Mouse (Mus musculus) liver, embryonic 11.5 days (tissue): ENCODE measurements around the gene Rcbtb2. TPM values are rescaled to one million over a fixed set of nuclear protein-coding genes. Genes with fewer than 3 reads are reported as not detected.

Experiments
- ATAC-seq: fragments of 200-750 bp; cut with Nextera tagmentation; replicated peaks from 2 replicates; pipeline ENCODE4 v1.8.0; 2017; ENCODE audit warnings: moderate number of reproducible peaks, mild to moderate bottlenecking, moderate TSS enrichment, moderate library complexity; ENCODE audit not compliant: low FRiP score
- DNase-seq: peaks from one replicate; pipeline ENCODE4 v3.0.0-alpha.2; 2017; ENCODE audit warnings: low spot score
- H3K27ac ChIP-seq: fragments of 300-500 bp; sonication (generic); 2 replicates; pipeline ENCODE4 v1.5.1; 2014; ENCODE audit warnings: mild to moderate bottlenecking, low read depth, low read length, control low read depth
- H3K27me3 ChIP-seq: fragments of 300-500 bp; sonication (generic); replicated peaks from 2 replicates; pipeline ENCODE4 v1.6.1; 2014; ENCODE audit warnings: low read length, mixed read lengths; ENCODE audit not compliant: control insufficient read depth, insufficient read depth
- H3K36me3 ChIP-seq: fragments of 300-500 bp; sonication (generic); 2 replicates; pipeline ENCODE4 v1.6.1; 2014; ENCODE audit warnings: mild to moderate bottlenecking, low read length, moderate library complexity, mixed read lengths; ENCODE audit not compliant: control insufficient read depth, insufficient read depth
- H3K4me1 ChIP-seq: fragments of 300-500 bp; sonication (generic); replicated peaks from 2 replicates; pipeline ENCODE4 v1.6.1; 2014; ENCODE audit warnings: low read length, mixed read lengths; ENCODE audit not compliant: control insufficient read depth, insufficient read depth
- H3K4me2 ChIP-seq: fragments of 300-500 bp; sonication (generic); 2 replicates; pipeline ENCODE4 v1.6.1; 2014; ENCODE audit warnings: mild to moderate bottlenecking, control low read depth, moderate library complexity
- H3K4me3 ChIP-seq: fragments of 300-500 bp; sonication (generic); 2 replicates; pipeline ENCODE4 v1.5.1; 2014; ENCODE audit warnings: low read depth, low read length, control low read depth
- H3K9ac ChIP-seq: fragments of 300-500 bp; sonication (generic); 2 replicates; pipeline ENCODE4 v1.6.1; 2014; ENCODE audit warnings: low read depth, low read length, control low read depth
- H3K9me3 ChIP-seq: fragments of 300-500 bp; sonication (generic); 2 replicates; pipeline ENCODE4 v1.6.1; 2016; ENCODE audit warnings: low read length, inconsistent platforms, mixed read lengths; ENCODE audit not compliant: control insufficient read depth
- WGBS: fragments of 180-500 bp; shearing (Covaris S2); extraction: QIAGEN DNeasy Blood & Tissue Kit; methylation state at CpG from one replicate; pipeline ENCODE4 v1.1.7; 2014; 5-methylcytosine and 5-hydroxymethylcytosine counted together
- polyA plus RNA-seq: library from polyadenylated mRNA; unstranded; fragments of >200 nt; fragmentation: Nextera tagmentation; extraction: Ambion mirVana; gene quantifications from 2 replicates; pipeline ENCODE4 v1.2.1, GENCODE M21; 2014

Gene Rcbtb2
- polyA plus RNA-seq, 1 experiment from 2014 or later: 56.3 TPM

DNA sequence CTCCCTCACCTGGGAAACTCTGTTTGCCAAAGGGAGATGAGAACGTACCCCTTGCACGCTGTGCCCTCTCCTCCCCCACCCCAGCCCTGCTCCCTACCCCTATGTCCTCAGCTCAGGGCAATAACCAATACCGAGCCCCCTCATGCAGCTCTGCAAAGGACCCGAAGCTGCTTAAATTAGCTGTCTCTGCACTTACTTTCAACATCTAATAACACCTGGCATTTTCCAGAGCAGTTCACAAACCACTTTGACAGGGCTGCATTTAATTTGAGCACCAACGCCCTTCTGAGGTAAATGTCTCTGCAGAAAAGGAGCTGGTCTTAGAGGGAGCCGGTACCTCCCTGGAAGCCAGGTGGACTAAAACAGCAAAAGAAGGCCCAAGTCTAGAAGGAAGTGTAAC lies 3.4 kb upstream of the Rcbtb2 start:
- no peak for ATAC-seq

DNA sequence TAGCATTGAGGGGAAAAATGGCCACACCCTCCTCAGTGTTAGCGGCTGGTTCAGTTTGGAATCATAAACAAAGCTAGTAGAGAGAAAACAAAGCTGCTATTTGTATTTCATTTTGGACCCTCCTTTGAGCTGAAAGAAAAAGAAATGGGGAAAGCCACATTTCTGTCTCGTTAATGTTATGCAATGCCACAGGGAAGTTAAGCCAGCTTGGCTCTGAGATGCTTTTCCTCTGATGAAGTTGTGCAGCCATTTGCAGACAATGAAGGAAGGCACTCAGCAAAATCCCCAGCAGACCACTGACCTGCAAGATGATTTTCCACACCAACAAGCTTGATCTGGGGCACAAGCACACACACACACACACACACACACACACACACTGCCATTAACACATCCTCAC lies 2.9 kb upstream of the Rcbtb2 start:
- H3K4me3 ChIP-seq: no peak overlapping the region
- no peak overlapping the region for H3K4me2 ChIP-seq
- ATAC-seq: no peak
- H3K27me3 ChIP-seq: no peaks in the 10 kb centered on the region
- no peak overlapping the region for H3K27ac ChIP-seq
- H3K9me3 ChIP-seq: no peaks in the 10 kb centered on the region
- WGBS: 44% methylated on average over 2 of the region's 2 CpGs
- peaks cover 25% of the 10 kb centered on the region for H3K4me1 ChIP-seq
- no peak for DNase-seq
- H3K9ac ChIP-seq: no peak overlapping the region
- H3K36me3 ChIP-seq: no peaks in the 10 kb centered on the region

More for the DNA sequence above, 3.4 kb upstream of the Rcbtb2 start:
- no peak overlapping the region for H3K27ac ChIP-seq
- H3K36me3 ChIP-seq: no peaks in the 10 kb centered on the region
- H3K4me1 ChIP-seq: peaks cover 24% of the 10 kb centered on the region
- no peak overlapping the region for H3K4me2 ChIP-seq
- 44% methylated on average over 6 of the region's 6 CpGs for WGBS
- no peak for DNase-seq
- H3K4me3 ChIP-seq: no peak overlapping the region
- H3K9ac ChIP-seq: no peak overlapping the region
- H3K9me3 ChIP-seq: no peaks in the 10 kb centered on the region
- H3K27me3 ChIP-seq: no peaks in the 10 kb centered on the region

DNA sequence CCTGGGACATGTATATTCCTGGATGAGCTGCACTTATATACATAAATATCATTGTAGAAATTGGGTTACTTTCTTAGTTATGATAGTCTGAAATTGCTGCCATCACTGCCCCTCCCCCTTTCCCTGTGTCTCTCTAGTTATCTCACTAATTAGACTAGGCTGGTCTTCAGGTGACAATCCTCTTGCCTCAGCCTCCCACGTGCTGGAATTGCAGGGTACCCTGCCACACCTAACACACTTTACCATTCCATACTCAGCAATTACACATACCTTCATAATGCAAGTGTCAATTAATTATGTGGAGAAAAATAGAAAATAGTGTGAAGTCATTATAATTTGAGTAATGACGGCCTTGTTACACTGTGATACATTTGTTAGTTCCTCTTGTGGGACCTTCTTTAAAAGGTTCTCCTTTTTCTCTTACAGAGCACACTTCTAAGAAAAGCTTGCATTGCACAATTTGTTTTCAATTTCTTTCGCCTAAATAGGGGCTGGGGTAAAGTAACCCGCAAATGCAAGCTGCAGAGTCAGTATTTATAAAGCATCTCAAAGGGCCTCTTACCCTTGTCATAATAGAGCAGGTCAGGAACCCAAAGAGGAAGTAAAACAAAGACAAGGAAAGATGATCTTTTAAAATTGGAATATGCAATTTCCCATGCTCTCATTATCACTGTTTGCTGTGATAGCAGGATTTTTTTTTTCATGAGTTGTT lies 470 bp upstream of the Rcbtb2 start:
- no peak overlapping the region for H3K27ac ChIP-seq
- no peak overlapping the region for H3K4me3 ChIP-seq
- no peaks in the 10 kb centered on the region for H3K36me3 ChIP-seq
- peaks cover 23% of the 10 kb centered on the region for H3K4me1 ChIP-seq
- 44% methylated on average over 4 of the region's 4 CpGs for WGBS
- H3K9me3 ChIP-seq: no peaks in the 10 kb centered on the region
- DNase-seq (no peak), ATAC-seq (no peak)
- H3K9ac ChIP-seq: no peak overlapping the region
- H3K27me3 ChIP-seq: no peaks in the 10 kb centered on the region
- H3K4me2 ChIP-seq: no peak overlapping the region

DNA sequence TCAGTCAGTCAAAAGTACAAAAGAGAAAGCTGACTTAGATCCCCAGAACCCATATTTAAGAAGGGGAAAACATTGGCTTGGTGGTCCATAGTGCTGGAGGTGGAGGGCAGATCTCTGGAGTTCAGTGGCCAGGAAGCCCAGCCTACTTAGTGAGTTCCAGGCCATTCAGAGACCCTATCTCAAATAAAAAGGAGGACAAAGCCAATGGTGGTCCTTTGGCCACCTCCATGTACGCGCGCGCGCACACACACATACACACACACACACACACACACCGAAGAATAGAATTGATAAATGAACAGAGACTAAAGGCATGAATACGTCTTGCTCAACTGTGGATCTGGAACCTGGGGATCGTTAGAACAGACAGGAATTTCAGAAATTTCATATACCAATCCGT lies 544 bp downstream of the Rcbtb2 start:
- no peak for ATAC-seq
- no peak overlapping the region for H3K4me3 ChIP-seq
- no peak overlapping the region for H3K9ac ChIP-seq
- no peaks in the 10 kb centered on the region for H3K9me3 ChIP-seq
- peak overlapping the region; percentile 46 for H3K4me2 ChIP-seq
- WGBS: 63% methylated on average over 9 of the region's 9 CpGs
- peaks cover 23% of the 10 kb centered on the region for H3K4me1 ChIP-seq
- no peaks in the 10 kb centered on the region for H3K27me3 ChIP-seq
- no peak for DNase-seq
- peak overlapping the region; percentile 5; the same call in 1 of the 2 replicates for H3K27ac ChIP-seq
- no peaks in the 10 kb centered on the region for H3K36me3 ChIP-seq

DNA sequence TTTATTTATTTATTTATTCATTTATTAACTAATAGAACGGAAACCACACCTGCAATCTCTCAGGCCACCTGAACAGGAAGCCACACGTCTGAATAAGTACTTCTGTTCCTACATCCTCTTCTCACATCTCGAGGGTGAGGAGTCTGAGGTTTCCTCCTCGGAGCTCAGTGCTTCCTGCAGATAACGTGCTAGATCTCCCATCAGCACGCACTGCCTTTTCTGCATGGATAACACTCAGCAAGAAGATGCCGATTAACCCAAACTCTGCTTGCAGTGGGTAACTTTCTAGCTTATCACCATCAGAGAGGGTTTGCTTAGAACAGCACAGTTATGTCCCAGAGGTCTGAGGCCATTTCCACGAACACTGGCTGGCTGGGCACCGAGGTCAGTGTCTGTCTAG lies 949 bp downstream of the Rcbtb2 start:
- Histone ChIP-seq H3K4me1 (peaks cover 23% of the 10 kb centered on the region), H3K9me3 (no peaks in the 10 kb centered on the region), H3K27ac (no peak overlapping the region), H3K4me2 (peak overlapping the region; percentile 46), H3K36me3 (no peaks in the 10 kb centered on the region), H3K27me3 (no peaks in the 10 kb centered on the region), H3K9ac (no peak overlapping the region), H3K4me3 (no peak overlapping the region)
- ATAC-seq (peak; percentile 81), DNase-seq (peak; percentile 50)
- WGBS: 29% methylated on average over 9 of the region's 9 CpGs

DNA sequence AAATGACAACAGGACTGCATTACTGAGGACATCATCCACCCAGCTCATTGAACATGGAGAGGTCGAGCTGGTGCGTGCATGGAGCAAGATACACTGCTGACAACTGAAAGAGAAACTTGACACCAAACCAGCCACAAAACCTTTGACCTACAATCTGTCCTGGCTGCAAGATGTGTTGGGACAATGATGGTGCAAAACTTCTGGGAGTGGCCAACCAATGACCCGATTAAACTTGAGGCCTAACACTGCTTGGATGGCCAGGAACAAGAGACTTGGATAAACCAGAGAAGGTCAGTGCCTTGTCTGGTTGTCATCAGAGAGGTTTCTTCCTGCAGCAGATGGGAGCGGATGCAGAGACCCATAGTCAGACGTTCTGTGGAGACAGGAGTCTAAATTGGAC lies 7.7 kb downstream of the Rcbtb2 start:
- no peak overlapping the region for H3K27ac ChIP-seq
- DNase-seq (no peak), ATAC-seq (no peak; the same call in 1 of the 2 replicates)
- no peaks in the 10 kb centered on the region for H3K9me3 ChIP-seq
- H3K4me3 ChIP-seq: no peak overlapping the region
- 57% methylated on average over 5 of the region's 5 CpGs for WGBS
- no peak overlapping the region for H3K4me2 ChIP-seq
- no peaks in the 10 kb centered on the region for H3K27me3 ChIP-seq
- H3K36me3 ChIP-seq: no peaks in the 10 kb centered on the region
- H3K4me1 ChIP-seq: no peaks in the 10 kb centered on the region
- no peak overlapping the region for H3K9ac ChIP-seq

DNA sequence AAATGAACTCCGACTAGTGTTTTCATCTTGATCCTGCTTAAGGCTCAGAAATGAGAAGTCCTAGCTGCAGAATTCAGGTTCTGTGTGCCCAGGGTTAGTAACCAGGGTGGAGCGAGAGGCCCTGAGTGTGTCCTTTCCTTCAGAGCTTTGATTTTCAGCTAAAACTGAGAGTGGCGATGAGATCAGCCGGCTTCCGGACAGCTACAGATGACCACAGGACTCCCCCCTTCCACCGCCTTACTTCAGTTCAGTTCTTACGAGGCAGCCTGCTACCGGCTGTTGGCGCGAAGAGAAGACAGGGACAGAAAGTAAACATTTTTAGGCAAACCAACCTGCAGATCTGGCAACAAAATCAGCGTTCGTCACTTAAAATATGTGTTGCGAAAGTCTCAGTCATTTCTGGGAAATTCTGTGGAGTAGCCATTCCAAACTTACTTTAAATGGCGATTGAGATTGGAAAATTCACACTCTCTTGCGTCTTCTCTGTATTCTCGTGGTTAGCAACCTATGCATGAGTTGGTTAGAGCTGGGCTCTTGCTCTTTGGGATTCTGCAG lies 9.1 kb downstream of the Rcbtb2 start:
- Histone ChIP-seq H3K27ac (no peak overlapping the region), H3K4me2 (no peak overlapping the region), H3K4me1 (no peaks in the 10 kb centered on the region), H3K9me3 (no peaks in the 10 kb centered on the region), H3K9ac (no peak overlapping the region), H3K27me3 (no peaks in the 10 kb centered on the region), H3K36me3 (no peaks in the 10 kb centered on the region), H3K4me3 (no peak overlapping the region)
- ATAC-seq (no peak), DNase-seq (no peak)
- 71% methylated on average over 16 of the region's 16 CpGs for WGBS

DNA sequence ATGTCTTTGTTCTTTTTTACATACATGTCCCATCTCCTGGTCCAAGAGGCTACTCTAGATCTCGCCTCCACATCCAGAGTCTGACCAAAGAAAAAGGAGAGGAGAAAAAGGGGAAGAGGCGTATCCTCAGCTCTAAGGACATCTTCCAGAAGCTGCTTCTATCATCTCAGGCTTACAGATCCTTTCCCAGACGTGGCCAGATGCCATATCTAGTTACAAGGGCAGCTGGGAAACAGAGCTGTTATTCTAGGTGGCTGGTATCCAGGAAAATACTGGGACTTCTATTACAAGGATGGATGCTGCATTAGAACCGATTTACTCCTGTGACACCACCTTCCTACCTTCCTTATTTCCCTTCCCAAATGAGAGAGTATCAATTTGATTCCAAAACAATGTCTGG lies 9.9 kb downstream of the Rcbtb2 start:
- Histone ChIP-seq H3K4me3 (no peak overlapping the region), H3K4me1 (peaks cover 4% of the 10 kb centered on the region; the same call in 1 of the 2 replicates), H3K4me2 (no peak overlapping the region), H3K27ac (no peak overlapping the region), H3K9me3 (no peaks in the 10 kb centered on the region), H3K27me3 (no peaks in the 10 kb centered on the region), H3K9ac (no peak overlapping the region), H3K36me3 (no peaks in the 10 kb centered on the region)
- ATAC-seq (no peak), DNase-seq (no peak)
- 59% methylated on average over 4 of the region's 4 CpGs for WGBS

DNA sequence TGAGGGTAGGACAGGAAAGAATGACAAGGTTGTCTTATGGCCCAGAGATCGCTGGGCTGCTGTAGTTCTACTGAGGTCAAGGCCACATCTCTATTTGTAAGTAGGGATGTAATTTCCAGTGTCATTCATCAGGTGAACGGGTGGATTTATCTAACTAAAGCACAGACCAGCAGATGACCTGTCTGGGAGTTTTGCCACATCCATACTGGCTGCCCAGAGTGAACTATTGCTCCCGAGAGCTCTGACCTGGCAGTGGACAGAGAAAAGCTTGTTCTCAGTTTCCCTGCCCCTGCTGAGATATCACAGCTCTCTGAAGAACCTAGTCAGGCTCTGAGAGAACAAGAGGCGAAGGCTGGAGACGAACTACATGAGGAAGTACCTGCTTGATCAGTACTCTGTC lies 14.4 kb downstream of the Rcbtb2 start:
- peaks cover 8% of the 10 kb centered on the region for H3K4me1 ChIP-seq
- ATAC-seq: no peak
- whole genome bisulfite sequencing: 47% methylated on average over 5 of the region's 5 CpGs

More for the DNA sequence above, 14.4 kb downstream of the Rcbtb2 start:
- no peak overlapping the region for H3K4me2 ChIP-seq
- H3K9me3 ChIP-seq: no peaks in the 10 kb centered on the region
- no peaks in the 10 kb centered on the region for H3K36me3 ChIP-seq
- DNase-seq: no peak
- H3K9ac ChIP-seq: no peak overlapping the region
- no peak overlapping the region for H3K4me3 ChIP-seq
- H3K27me3 ChIP-seq: no peaks in the 10 kb centered on the region
- no peak overlapping the region for H3K27ac ChIP-seq
